Mouse (Mus musculus) hindbrain, embryonic 14.5 days (tissue): ENCODE data around the gene Srgap3. TPM values are rescaled to one million over a fixed set of nuclear protein-coding genes. Genes with fewer than 3 reads are reported as not detected.
A peak's percentile ranks its signal among the peaks of the same experiment; 100 is the strongest.

Experiments
- ATAC-seq: fragments of 200-750 bp; cut with Nextera tagmentation; 2 replicates; pipeline ENCODE4 v1.8.0; 2017; ENCODE audit warnings: moderate number of reproducible peaks, mild to moderate bottlenecking, moderate TSS enrichment, moderate library complexity; ENCODE audit not compliant: low FRiP score
- DNase-seq: peaks from one replicate; pipeline ENCODE4 v3.0.0-alpha.2; 2015; ENCODE audit warnings: low spot score
- H3K27ac ChIP-seq: fragments of 300-500 bp; sonication (generic); 2 replicates; pipeline ENCODE4 v1.5.1; 2014; ENCODE audit warnings: mild to moderate bottlenecking, moderate library complexity
- H3K27me3 ChIP-seq: fragments of 300-500 bp; sonication (generic); 2 replicates; pipeline ENCODE4 v1.6.1; 2014; ENCODE audit warnings: mild to moderate bottlenecking, low read length, mixed read lengths; ENCODE audit not compliant: control insufficient read depth, insufficient read depth
- H3K36me3 ChIP-seq: fragments of 300-500 bp; sonication (generic); replicated peaks from 2 replicates; pipeline ENCODE4 v1.6.1; 2014; ENCODE audit not compliant: control insufficient read depth, insufficient read depth
- H3K4me1 ChIP-seq: fragments of 300-500 bp; sonication (generic); replicated peaks from 2 replicates; pipeline ENCODE4 v1.6.1; 2014; ENCODE audit warnings: antibody characterized with exemption, low read length, mixed read lengths; ENCODE audit not compliant: control insufficient read depth, insufficient read depth
- H3K4me2 ChIP-seq: fragments of 300-500 bp; sonication (generic); replicated peaks from 2 replicates; pipeline ENCODE4 v1.6.1; 2014; ENCODE audit warnings: mild to moderate bottlenecking, moderate library complexity
- H3K4me3 ChIP-seq: fragments of 300-500 bp; sonication (generic); replicated peaks from 2 replicates; pipeline ENCODE4 v1.5.1; 2014; ENCODE audit warnings: mild to moderate bottlenecking, low read length
- H3K9ac ChIP-seq: fragments of 300-500 bp; sonication (generic); 2 replicates; pipeline ENCODE4 v1.6.1; 2014
- H3K9me3 ChIP-seq: fragments of 300-500 bp; sonication (generic); 2 replicates; pipeline ENCODE4 v1.6.1; 2016; ENCODE audit warnings: low read length; ENCODE audit not compliant: control insufficient read depth
- WGBS: fragments of 180-500 bp; shearing (Covaris S2); extraction: QIAGEN DNeasy Blood & Tissue Kit; methylation state at CpG from one replicate; pipeline ENCODE4 v1.1.7; 2014; 5-methylcytosine and 5-hydroxymethylcytosine counted together
- polyA plus RNA-seq: library from polyadenylated mRNA; unstranded; fragments of >200 nt; fragmentation: Nextera tagmentation; extraction: Ambion mirVana; gene quantifications from 2 replicates; pipeline ENCODE4 v1.2.1, GENCODE M21; 2014

The Srgap3 gene
- polyA plus RNA-seq, 1 experiment from 2014 or later: 50.7 TPM

DNA sequence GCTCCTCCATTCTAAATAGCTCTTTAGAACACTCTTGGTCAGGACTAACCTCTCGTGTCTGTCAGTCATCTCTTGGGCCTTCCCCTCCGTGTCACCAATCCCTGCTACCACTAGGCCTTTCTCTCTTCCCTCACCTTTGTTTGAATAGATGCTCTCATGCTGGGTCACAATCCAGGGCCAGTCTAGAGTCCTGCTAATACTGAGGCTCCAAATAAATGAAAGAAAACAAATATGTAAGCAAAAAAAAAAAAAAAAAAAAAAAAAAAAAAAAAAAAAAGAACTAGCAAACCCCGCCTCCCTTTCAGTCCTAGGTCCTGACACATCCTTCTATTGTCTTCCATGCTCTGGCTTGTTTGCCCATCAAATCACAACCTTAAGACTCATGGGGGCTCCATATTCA, 145.1 kb downstream of the Srgap3 start:
- Histone ChIP-seq H3K27ac (no peak overlapping the region), H3K4me1 (no peaks in the 10 kb centered on the region; the same call in 1 of the 2 replicates), H3K9ac (no peak overlapping the region), H3K4me2 (no peak overlapping the region), H3K27me3 (no peaks in the 10 kb centered on the region), H3K4me3 (no peak overlapping the region), H3K9me3 (no peaks in the 10 kb centered on the region), H3K36me3 (no peaks in the 10 kb centered on the region)
- no peak for ATAC-seq
- no peak for DNase-seq
- WGBS: 70% methylated on average over 3 of the region's 3 CpGs

DNA sequence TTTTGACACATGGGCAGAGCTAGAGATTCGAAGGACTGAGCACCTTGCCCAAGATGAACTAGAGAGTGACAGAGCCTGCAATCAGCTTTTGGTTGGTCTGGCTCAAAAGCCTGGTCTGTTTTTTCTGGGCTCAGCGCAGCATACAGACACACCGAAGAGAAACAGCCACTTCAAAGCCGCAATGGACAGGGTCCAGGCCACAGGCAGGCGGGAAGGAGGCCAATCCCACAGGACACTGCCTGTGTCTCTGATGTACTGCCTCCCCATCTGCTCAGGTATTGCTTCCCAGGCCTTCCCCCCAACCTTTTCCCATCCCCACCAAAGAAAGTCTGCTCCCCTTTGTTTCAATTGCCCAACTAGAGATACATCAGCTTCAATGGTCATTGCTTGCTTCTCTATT, 148.7 kb downstream of the Srgap3 start:
- 75% methylated on average over 5 of the region's 5 CpGs for WGBS
- no peaks in the 10 kb centered on the region for H3K36me3 ChIP-seq
- DNase-seq (no peak), ATAC-seq (no peak)
- H3K9me3 ChIP-seq: no peaks in the 10 kb centered on the region
- no peak overlapping the region for H3K9ac ChIP-seq
- no peak overlapping the region for H3K27ac ChIP-seq
- H3K4me2 ChIP-seq: no peak overlapping the region
- no peaks in the 10 kb centered on the region; the same call in 1 of the 2 replicates for H3K4me1 ChIP-seq
- no peaks in the 10 kb centered on the region for H3K27me3 ChIP-seq
- H3K4me3 ChIP-seq: no peak overlapping the region

DNA sequence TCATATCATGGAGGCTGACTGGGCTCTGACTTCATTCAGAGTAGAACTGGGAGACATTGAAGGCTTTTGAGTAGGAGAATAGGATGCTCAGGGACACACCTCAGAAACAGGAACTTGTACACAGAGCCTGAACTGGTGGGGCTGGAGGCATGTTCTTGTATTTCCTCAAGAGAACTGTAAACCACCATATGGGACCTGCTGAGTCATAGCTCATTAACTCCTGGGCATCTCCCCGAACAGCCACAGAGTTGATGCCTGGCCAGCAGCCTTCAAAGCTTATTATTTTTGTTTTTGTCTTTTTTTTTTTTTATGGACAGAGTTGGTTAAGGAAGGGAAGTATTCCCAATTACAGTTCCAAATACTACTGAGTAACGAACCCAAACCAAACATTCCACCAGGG, 150.5 kb downstream of the Srgap3 start:
- Histone ChIP-seq H3K36me3 (peaks cover 4% of the 10 kb centered on the region; the same call in 1 of the 2 replicates), H3K4me2 (no peak overlapping the region), H3K4me3 (no peak overlapping the region), H3K9ac (no peak overlapping the region), H3K27me3 (no peaks in the 10 kb centered on the region), H3K4me1 (no peaks in the 10 kb centered on the region; the same call in 1 of the 2 replicates), H3K27ac (no peak overlapping the region), H3K9me3 (no peaks in the 10 kb centered on the region)
- DNase-seq (no peak), ATAC-seq (no peak)
- 59% methylated on average over 2 of the region's 2 CpGs for WGBS

DNA sequence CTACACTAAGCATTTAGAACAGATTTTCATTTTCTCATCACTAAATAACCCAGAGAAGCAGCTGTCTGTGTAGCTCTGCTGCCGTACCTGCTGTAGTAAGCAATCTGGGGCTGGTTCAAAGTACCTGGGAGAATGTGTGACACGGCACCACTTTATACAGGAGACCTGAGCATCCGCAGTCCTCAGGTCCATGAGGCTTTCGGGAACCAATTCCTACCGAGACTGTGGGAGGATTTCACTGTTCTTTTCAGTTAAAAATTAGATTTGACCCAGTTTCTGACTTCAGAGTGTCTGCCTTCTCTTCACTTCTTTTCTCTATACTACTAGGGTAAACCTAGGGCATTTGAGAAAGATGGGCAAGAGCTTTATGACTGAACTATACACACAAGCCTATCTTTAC, 153.2 kb downstream of the Srgap3 start:
- no peaks in the 10 kb centered on the region for H3K9me3 ChIP-seq
- DNase-seq (no peak), ATAC-seq (no peak)
- H3K27ac ChIP-seq: no peak overlapping the region
- no peaks in the 10 kb centered on the region for H3K27me3 ChIP-seq
- no peak overlapping the region for H3K9ac ChIP-seq
- H3K4me1 ChIP-seq: peaks cover 16% of the 10 kb centered on the region
- peaks cover 4% of the 10 kb centered on the region; the same call in 1 of the 2 replicates for H3K36me3 ChIP-seq
- no peak overlapping the region for H3K4me3 ChIP-seq
- H3K4me2 ChIP-seq: no peak overlapping the region
- WGBS: 91% methylated on average over 5 of the region's 5 CpGs

DNA sequence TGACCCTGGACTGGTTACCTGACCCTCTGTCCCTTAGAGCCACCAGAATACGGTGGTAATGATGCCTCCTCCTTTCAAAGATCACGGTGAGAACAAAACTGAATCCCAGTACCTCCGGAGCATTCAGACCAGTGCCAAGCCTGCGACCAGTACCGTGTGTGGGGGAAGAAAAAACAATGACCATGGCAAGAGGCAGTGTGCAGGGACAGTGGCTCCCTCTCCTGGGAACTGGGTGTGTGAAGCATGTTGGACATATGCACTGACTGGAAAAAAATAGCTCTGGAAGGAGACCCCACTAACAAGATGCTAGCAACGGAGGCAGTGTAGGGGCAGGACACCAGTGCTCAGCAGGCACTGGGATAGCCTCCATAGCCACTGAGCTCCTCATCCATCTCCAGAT, 157.2 kb downstream of the Srgap3 start:
- Histone ChIP-seq H3K4me3 (no peak overlapping the region), H3K9me3 (no peaks in the 10 kb centered on the region), H3K27ac (peak overlapping the region; percentile 57; the same call in 1 of the 2 replicates), H3K4me1 (peaks cover 23% of the 10 kb centered on the region), H3K36me3 (peaks cover 4% of the 10 kb centered on the region; the same call in 1 of the 2 replicates), H3K9ac (no peak overlapping the region), H3K4me2 (no peak overlapping the region), H3K27me3 (no peaks in the 10 kb centered on the region)
- 44% methylated on average over 6 of the region's 6 CpGs for WGBS
- DNase-seq (no peak), ATAC-seq (no peak)

DNA sequence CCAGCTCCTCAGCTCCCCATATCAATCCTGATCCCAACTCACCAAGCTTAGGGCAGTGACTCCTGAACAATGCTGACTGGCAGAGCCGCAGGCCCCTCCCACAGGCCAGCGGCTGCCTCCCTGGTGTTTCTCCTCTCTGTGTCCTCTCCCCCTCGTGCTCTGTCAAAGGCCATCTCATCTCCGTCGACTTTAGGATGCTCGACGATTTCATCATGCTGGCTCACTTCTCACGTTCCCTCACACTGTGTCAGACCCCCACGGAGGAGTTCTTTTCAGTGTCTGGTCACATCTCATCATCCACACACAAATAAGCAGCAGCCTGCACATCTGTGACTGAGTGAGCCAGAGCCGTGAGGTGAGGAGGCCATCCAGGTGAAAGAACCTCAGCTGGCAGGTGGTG, 158.4 kb downstream of the Srgap3 start:
- peak; percentile 47; the same call in 1 of the 2 replicates for ATAC-seq

DNA sequence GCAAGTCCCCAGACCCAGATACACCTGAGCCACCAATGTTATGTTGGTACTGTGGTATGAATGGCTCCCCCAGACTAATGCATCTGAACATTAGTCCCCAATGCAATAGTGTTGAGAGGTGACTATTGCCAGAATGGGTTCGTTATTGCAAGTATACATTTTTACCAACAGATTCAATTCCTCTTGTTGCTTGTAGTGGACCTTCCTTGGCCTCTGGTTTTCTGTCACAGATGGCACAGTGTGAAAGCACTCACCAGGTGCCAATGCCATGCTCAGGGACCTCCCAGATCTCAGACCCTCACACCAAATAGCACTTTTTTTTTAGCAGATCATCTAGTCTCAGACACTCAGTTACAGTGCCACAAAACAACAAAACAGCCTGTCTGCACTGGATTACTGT, 158.9 kb downstream of the Srgap3 start:
- 86% methylated on average over 1 of the region's 1 CpGs for WGBS
- DNase-seq: no peak

More for the DNA sequence above, 158.4 kb downstream of the Srgap3 start:
- Histone ChIP-seq H3K27me3 (no peaks in the 10 kb centered on the region), H3K9me3 (no peaks in the 10 kb centered on the region), H3K36me3 (peaks cover 4% of the 10 kb centered on the region; the same call in 1 of the 2 replicates), H3K27ac (peak overlapping the region; percentile 57), H3K9ac (no peak overlapping the region), H3K4me1 (peaks cover 23% of the 10 kb centered on the region), H3K4me3 (no peak overlapping the region), H3K4me2 (no peak overlapping the region)
- no peak for DNase-seq
- WGBS: 19% methylated on average over 10 of the region's 10 CpGs

DNA sequence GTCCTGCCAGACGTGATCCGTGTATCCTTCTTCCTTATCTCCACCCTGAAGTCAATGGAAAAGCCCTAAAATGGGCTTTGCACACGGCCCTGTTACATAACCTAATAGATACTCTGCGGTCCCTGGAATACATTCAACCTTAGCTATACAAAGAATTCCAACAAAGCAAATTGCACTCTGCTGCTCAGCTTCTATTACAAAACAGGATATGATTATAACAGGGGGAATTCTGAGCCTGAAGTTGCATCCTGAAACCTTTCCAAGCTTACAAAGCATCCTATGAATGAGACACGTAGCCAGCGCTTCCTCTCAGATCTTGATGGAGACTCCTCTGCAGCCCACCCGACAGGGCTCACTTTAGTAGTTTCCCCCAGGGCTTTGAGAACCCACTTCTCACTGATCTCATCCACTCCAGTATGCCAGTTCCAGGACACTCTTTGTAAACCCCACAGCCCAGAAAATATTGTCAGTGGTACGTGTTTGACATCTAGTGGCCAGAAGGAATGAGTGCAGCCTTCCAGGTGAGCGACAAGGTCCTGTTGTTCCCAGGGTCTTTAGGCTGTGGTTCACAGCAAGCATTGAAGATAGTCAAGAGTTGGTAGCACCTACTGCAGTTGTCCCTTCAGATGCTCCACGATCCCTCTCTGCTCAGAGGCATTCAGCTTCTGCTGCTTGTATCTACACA, 165.5 kb downstream of the Srgap3 start:
- peaks cover 24% of the 10 kb centered on the region for H3K36me3 ChIP-seq
- no peak overlapping the region for H3K27ac ChIP-seq
- H3K9me3 ChIP-seq: no peaks in the 10 kb centered on the region
- ATAC-seq (no peak), DNase-seq (no peak)
- no peaks in the 10 kb centered on the region for H3K4me1 ChIP-seq
- H3K4me2 ChIP-seq: no peak overlapping the region
- H3K27me3 ChIP-seq: no peaks in the 10 kb centered on the region
- H3K9ac ChIP-seq: no peak overlapping the region
- WGBS: 88% methylated on average over 10 of the region's 10 CpGs
- no peak overlapping the region for H3K4me3 ChIP-seq

More for the DNA sequence above, 158.9 kb downstream of the Srgap3 start:
- Histone ChIP-seq H3K36me3 (peaks cover 4% of the 10 kb centered on the region; the same call in 1 of the 2 replicates), H3K27me3 (no peaks in the 10 kb centered on the region), H3K9me3 (no peaks in the 10 kb centered on the region), H3K4me3 (no peak overlapping the region), H3K4me2 (no peak overlapping the region), H3K27ac (peak overlapping the region; percentile 57), H3K9ac (no peak overlapping the region), H3K4me1 (peaks cover 23% of the 10 kb centered on the region)
- no peak for ATAC-seq

DNA sequence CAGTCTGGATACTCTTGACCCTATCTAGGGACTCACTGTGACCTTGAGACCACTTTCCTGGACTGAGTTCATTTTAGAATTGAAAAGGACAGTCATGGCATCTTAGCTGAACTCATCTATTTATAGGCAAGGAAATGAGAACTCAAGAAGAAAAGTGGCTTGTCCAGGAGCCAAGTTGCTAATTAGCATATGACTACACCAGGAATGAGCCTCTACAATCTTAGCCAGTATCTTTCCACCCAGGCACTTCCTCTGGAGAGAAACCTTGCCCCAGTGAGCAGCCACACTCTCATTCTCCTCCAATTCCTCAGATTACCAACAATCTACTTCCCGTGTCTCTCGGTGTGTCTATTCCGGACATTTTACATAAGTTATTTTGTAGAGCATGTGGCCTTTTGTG, 168.9 kb downstream of the Srgap3 start:
- Histone ChIP-seq H3K27me3 (no peaks in the 10 kb centered on the region), H3K4me2 (no peak overlapping the region), H3K9me3 (no peaks in the 10 kb centered on the region), H3K36me3 (peaks cover 57% of the 10 kb centered on the region), H3K9ac (no peak overlapping the region), H3K27ac (no peak overlapping the region), H3K4me1 (no peaks in the 10 kb centered on the region), H3K4me3 (no peak overlapping the region)
- DNase-seq (no peak), ATAC-seq (no peak)
- 82% methylated on average over 3 of the region's 3 CpGs for WGBS
